Mouse (Mus musculus): ENCODE results near the gene Ddr2. TPM values are rescaled to one million over a fixed set of nuclear protein-coding genes. Genes with fewer than 3 reads are reported as not detected.
"Not testable (repeated sequence)": the region's sequence is repeated elsewhere in the genome, so short reads cannot be mapped to it uniquely, and the experiment has no call there.

Ddr2 gene
- polyA plus RNA-seq, 1 experiment = not detected

DNA sequence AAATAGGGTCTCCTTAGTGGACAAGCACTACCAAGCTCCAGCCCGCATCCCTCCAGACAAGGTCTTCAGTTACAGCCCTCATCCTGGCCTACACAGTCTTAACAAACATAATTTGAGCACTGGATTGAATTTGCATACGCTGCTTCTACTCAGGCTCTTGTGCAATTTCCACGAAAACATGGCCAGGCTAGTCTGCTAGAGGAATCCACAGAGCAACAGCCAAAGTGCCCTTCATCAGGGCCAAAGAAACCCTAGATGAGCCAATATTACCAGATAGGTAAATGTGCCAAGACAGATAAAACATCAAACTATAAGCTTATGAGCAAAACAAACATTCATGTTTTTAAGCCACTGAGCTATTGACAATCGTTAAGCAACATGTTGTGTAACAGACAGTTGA is 75.6 kb downstream of the Ddr2 start:
- Histone ChIP-seq H3K9me3 (ENCODE audit: control insufficient read depth, low read length) (no peaks in the 10 kb centered on the region), H3K27me3 (ENCODE audit: control insufficient read depth) (no peaks in the 10 kb centered on the region), H3K4me1 (ENCODE audit: control insufficient read depth) (no peaks in the 10 kb centered on the region), H3K36me3 (ENCODE audit: control insufficient read depth) (no peaks in the 10 kb centered on the region), H3K4me3 (replicated peaks) (no peak overlapping the region)
- TF ChIP-seq TAL1 (IDR thresholded peaks at IDR 0.05; ENCODE audit: low read length) (no peak), GATA1 (IDR thresholded peaks at IDR 0.05; ENCODE audit: low read length) (no peak)

DNA sequence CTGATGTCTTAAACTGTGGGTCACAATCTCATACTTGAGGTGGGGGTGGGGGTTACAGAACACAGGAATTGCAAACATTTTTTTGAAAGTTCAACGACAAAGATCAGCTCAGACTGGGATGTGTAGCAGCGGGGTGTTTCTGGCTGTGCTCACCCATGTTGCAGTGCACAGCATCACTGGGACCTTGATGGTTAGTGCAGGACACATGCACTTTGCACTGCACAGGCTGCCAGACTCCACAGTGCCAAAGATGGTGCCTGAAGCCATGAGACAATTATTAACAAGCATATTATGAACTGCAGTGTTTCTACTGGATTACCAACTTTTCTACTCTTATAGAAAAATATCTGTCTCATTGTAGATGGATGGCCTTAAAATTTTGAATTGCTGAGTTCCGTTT is 78.9 kb downstream of the Ddr2 start:
- Histone ChIP-seq H3K27me3 (ENCODE audit: control insufficient read depth) (no peaks in the 10 kb centered on the region), H3K36me3 (ENCODE audit: control insufficient read depth) (no peaks in the 10 kb centered on the region), H3K9me3 (ENCODE audit: control insufficient read depth, low read length) (no peaks in the 10 kb centered on the region), H3K4me1 (ENCODE audit: control insufficient read depth) (no peaks in the 10 kb centered on the region), H3K4me3 (replicated peaks) (no peak overlapping the region)
- TF ChIP-seq TAL1 (IDR thresholded peaks at IDR 0.05; ENCODE audit: low read length) (no peak), GATA1 (IDR thresholded peaks at IDR 0.05; ENCODE audit: low read length) (no peak)

DNA sequence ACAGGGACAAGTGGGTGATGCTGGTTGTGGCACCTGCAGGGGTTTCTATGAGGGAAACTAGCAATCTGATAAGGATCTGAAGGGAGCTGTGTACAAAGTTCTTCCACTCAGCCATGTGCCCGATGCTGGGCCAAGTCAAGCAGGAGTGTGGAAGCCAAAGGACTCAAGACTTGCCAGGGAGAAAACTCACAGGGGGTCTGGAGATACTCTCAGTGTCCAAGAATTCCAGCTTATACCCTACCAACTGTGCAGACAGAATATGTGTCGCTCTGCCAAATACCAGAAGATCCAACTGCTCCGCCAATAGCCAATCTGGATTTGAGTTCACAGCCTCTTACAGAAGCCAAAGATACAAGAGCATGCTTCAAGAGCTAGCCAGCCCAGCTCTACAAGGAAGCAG is 95.8 kb downstream of the Ddr2 start:
- no peaks in the 10 kb centered on the region for H3K4me1 ChIP-seq (ENCODE audit: control insufficient read depth)
- no peaks in the 10 kb centered on the region for H3K27me3 ChIP-seq (ENCODE audit: control insufficient read depth)
- H3K36me3 ChIP-seq (ENCODE audit: control insufficient read depth) = no peaks in the 10 kb centered on the region
- TF ChIP-seq GATA1 (IDR thresholded peaks at IDR 0.05; ENCODE audit: low read length) = no peak
- no peak for TF ChIP-seq TAL1 (IDR thresholded peaks at IDR 0.05; ENCODE audit: low read length)
- peaks cover 52% of the 10 kb centered on the region for H3K9me3 ChIP-seq (ENCODE audit: control insufficient read depth, low read length)
- H3K4me3 ChIP-seq (replicated peaks) = no peak overlapping the region

DNA sequence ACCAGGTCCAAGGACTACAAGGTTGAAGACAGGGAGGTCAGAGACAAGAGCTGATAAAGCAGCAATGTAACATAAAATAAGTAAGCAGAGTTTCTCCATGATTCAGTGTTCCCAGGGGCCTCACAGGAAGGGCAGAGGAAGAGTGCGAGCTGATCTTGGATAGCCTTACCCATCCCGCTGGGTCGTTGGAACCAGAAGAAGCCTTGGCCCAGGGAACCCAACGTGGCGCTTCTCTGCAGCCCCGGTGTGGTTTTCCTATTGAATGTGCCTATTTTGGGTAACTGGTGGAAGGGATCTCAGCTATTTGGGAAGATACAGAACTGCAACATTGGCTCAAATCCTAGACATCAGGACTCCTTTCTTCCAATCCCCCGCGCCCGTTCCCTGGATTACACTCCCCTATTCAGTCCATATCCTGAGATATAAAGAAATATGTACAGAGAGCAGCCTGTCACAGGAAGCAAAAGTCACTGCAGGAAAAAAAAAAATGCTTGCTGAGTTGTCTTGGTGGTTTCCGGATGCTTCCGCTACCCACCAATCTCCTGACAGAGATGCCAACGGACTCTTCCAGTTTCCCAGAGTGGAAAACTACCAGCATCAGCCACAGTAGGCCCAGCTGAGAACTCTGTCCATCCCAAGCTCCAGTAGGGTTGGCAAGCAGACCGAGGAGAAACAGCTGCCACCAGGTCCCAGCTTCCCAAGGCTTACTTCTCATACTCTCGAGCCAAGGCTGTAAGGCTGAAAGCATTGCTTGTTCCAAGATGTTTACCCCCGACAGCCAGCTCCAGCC is 99.7 kb downstream of the Ddr2 start:
- H3K9me3 ChIP-seq (ENCODE audit: control insufficient read depth, low read length) = peaks cover 20% of the 10 kb centered on the region
- H3K4me3 ChIP-seq (replicated peaks) = no peak overlapping the region
- TF ChIP-seq GATA1 (IDR thresholded peaks at IDR 0.05; ENCODE audit: low read length) (no peak), TAL1 (IDR thresholded peaks at IDR 0.05; ENCODE audit: low read length) (no peak)
- no peaks in the 10 kb centered on the region for H3K27me3 ChIP-seq (ENCODE audit: control insufficient read depth)
- no peaks in the 10 kb centered on the region for H3K36me3 ChIP-seq (ENCODE audit: control insufficient read depth)
- H3K4me1 ChIP-seq (ENCODE audit: control insufficient read depth) = no peaks in the 10 kb centered on the region

DNA sequence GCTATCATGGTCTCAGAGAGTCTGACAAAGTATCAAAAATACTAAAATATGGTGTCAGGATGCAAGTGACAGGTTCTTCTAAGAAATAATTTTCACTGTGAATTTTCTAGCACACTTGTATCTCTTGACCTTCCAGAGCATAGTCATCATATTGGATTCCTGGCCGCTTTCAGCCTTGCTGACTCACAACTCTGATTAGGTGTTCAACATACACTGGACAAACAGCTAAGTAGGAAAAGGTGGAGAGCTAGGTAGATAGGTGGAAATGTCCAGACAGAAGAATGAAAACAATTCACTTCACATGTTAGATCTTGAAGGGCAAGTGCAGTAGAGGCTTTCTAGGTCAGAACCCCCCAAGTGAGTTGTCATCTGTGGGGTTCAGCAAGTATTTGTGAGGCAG is 101.3 kb downstream of the Ddr2 start:
- H3K36me3 ChIP-seq (ENCODE audit: control insufficient read depth) = no peaks in the 10 kb centered on the region

DNA sequence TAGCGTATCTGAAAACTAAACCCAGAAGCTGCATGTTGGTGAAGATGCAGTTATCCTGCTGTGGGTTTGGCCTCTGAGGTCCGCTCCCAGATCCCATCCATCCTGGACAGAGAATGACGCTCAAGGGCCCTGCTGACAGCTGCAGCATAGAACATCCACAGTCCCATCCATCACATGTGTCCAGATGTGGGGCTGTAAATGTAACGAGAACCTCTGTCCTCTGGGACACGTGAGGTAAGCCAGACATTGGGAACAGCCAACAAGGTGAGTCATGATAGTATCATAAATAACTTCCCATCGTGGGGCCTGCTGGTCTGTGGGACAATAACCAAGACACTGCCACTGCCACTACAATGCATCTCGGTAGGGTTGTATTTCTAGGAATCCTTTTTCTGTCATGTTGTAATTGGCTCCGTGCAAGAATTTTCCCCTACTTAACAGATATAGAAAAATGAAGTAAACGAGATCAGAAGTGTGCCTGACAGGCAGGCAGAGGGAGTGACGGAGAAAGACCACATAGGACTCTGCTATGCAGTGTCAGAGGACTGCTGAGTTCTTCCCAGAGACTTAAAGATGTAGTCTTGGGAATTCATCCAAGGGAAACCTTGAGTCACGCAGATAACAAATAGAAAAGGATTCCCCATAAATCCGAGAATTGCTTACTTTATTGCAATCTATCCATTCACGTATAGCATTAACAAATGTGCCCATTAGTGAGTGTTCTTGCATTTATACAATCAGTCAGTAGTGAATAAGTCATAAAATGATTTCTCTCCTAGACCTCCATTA is 101.9 kb downstream of the Ddr2 start:
- no peak overlapping the region for H3K4me3 ChIP-seq (replicated peaks)
- peaks cover 8% of the 10 kb centered on the region; the same call in 1 of the 2 replicates for H3K9me3 ChIP-seq (ENCODE audit: control insufficient read depth, low read length)
- H3K4me1 ChIP-seq (ENCODE audit: control insufficient read depth) = no peaks in the 10 kb centered on the region
- TF ChIP-seq TAL1 (IDR thresholded peaks at IDR 0.05; ENCODE audit: low read length) = no peak
- no peaks in the 10 kb centered on the region for H3K36me3 ChIP-seq (ENCODE audit: control insufficient read depth)
- H3K27me3 ChIP-seq (ENCODE audit: control insufficient read depth) = no peaks in the 10 kb centered on the region

More for the DNA sequence above, 101.3 kb downstream of the Ddr2 start:
- no peaks in the 10 kb centered on the region for H3K27me3 ChIP-seq (ENCODE audit: control insufficient read depth)
- no peaks in the 10 kb centered on the region for H3K4me1 ChIP-seq (ENCODE audit: control insufficient read depth)
- peaks cover 8% of the 10 kb centered on the region; the same call in 1 of the 2 replicates for H3K9me3 ChIP-seq (ENCODE audit: control insufficient read depth, low read length)
- H3K4me3 ChIP-seq (replicated peaks) = no peak overlapping the region
- TF ChIP-seq GATA1 (IDR thresholded peaks at IDR 0.05; ENCODE audit: low read length) (no peak), TAL1 (IDR thresholded peaks at IDR 0.05; ENCODE audit: low read length) (no peak)

DNA sequence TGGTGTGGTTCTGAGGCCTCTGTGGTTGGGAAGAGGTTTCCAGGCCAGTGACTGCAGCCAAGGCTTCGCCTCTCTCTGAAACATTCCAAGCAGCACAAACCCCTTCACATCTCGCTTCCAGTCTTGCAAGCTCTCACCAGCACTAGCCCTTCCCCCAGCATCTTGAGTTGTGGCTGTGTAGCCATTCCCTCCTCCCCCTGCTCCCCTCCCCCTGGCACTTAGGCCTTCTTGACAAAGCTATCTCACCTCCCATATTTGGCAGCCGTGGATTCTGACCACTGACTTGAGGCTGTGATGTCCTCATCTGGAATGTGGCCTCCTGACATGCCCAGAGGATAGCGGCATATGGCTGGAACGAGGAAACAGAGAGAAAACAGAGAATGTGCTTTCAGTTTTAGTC is 104.0 kb downstream of the Ddr2 start:
- TF ChIP-seq GATA1 (IDR thresholded peaks at IDR 0.05; ENCODE audit: low read length) (no peak), TAL1 (IDR thresholded peaks at IDR 0.05; ENCODE audit: low read length) (no peak)
- no peaks in the 10 kb centered on the region for H3K4me1 ChIP-seq (ENCODE audit: control insufficient read depth)
- no peak overlapping the region for H3K4me3 ChIP-seq (replicated peaks)
- peaks cover 8% of the 10 kb centered on the region; the same call in 1 of the 2 replicates for H3K9me3 ChIP-seq (ENCODE audit: control insufficient read depth, low read length)
- no peaks in the 10 kb centered on the region for H3K36me3 ChIP-seq (ENCODE audit: control insufficient read depth)
- H3K27me3 ChIP-seq (ENCODE audit: control insufficient read depth) = no peaks in the 10 kb centered on the region

DNA sequence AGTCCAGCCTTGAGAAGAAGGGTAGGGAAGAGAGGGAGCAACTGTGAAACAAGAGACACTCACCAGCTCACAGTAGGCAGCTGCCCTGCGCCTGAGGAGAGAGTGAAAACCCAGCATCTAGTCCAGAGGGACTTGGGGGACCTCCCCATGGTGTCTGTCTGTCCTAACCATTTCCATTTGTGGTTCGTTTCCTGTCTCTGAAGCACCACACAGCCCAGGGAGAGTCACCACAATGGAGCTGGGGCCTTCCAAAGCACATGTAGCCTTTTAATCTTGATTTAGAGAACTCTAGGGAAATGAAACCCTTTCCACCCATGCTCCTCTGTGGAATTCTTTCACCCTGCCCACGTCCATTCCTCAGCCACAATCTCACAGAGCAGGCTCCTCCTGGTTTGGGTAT is 105.3 kb downstream of the Ddr2 start:
- Histone ChIP-seq H3K4me3 (replicated peaks) (no peak overlapping the region), H3K27me3 (ENCODE audit: control insufficient read depth) (no peaks in the 10 kb centered on the region), H3K9me3 (ENCODE audit: control insufficient read depth, low read length) (peaks cover 3% of the 10 kb centered on the region; the same call in 1 of the 2 replicates), H3K4me1 (ENCODE audit: control insufficient read depth) (no peaks in the 10 kb centered on the region), H3K36me3 (ENCODE audit: control insufficient read depth) (no peaks in the 10 kb centered on the region)
- TF ChIP-seq GATA1 (IDR thresholded peaks at IDR 0.05; ENCODE audit: low read length) = no peak
- TF ChIP-seq TAL1 (IDR thresholded peaks at IDR 0.05; ENCODE audit: low read length) = no peak

DNA sequence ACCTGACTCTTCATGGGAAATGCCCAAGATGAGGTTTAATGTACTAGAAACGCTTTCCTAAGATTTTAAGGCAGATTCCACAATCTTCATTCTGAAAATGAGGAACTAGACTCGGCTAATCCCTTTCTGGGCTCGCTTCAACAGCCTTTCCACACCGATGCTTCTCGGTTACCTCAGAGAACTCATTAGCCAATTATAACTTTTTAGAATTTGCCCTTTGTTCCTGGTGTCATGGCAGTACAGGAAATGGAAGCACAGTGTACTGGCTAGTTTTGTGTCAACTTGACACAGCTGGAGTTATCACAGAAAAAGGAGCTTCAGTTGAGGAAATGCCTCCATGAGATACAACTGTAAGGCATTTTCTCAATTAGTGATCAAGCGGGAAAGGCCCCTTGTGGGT is 116.7 kb downstream of the Ddr2 start:
- H3K36me3 ChIP-seq (ENCODE audit: control insufficient read depth); H3K9me3 ChIP-seq (ENCODE audit: control insufficient read depth, low read length); H3K4me3 ChIP-seq (replicated peaks); H3K4me1 ChIP-seq (ENCODE audit: control insufficient read depth); H3K27me3 ChIP-seq (ENCODE audit: control insufficient read depth): not testable (repeated sequence)
